Mouse (Mus musculus) midbrain, embryonic 13.5 days (tissue): ENCODE results near the gene Rem1. TPM values are rescaled to one million over a fixed set of nuclear protein-coding genes. Genes with fewer than 3 reads are reported as not detected.
"Not testable (repeated sequence)": the region's sequence is repeated elsewhere in the genome, so short reads cannot be mapped to it uniquely, and the experiment has no call there.

Experiments used
- ATAC-seq: fragments of 200-750 bp; cut with Nextera tagmentation; 2 replicates; pipeline ENCODE4 v1.8.0; 2017; ENCODE audit warnings: mild to moderate bottlenecking, moderate TSS enrichment, moderate library complexity
- H3K27ac ChIP-seq: fragments of 300-500 bp; sonication (generic); 2 replicates; pipeline ENCODE4 v1.5.1; 2015; ENCODE audit warnings: inconsistent platforms, mild to moderate bottlenecking, moderate library complexity
- H3K27me3 ChIP-seq: fragments of 300-500 bp; sonication (generic); 2 replicates; pipeline ENCODE4 v1.6.1; 2015; ENCODE audit warnings: mild to moderate bottlenecking, inconsistent platforms
- H3K36me3 ChIP-seq: fragments of 300-500 bp; sonication (generic); 2 replicates; pipeline ENCODE4 v1.6.1; 2015; ENCODE audit warnings: mild to moderate bottlenecking, inconsistent platforms
- H3K4me1 ChIP-seq: fragments of 300-500 bp; sonication (generic); replicated peaks from 2 replicates; pipeline ENCODE4 v1.6.1; 2015; ENCODE audit warnings: inconsistent platforms
- H3K4me2 ChIP-seq: fragments of 300-500 bp; sonication (generic); replicated peaks from 2 replicates; pipeline ENCODE4 v1.6.1; 2015; ENCODE audit warnings: moderate library complexity, mild to moderate bottlenecking, inconsistent platforms
- H3K4me3 ChIP-seq: fragments of 300-500 bp; sonication (generic); replicated peaks from 2 replicates; pipeline ENCODE4 v1.5.1; 2015; ENCODE audit warnings: mild to moderate bottlenecking, inconsistent platforms
- H3K9ac ChIP-seq: fragments of 300-500 bp; sonication (generic); replicated peaks from 2 replicates; pipeline ENCODE4 v1.6.1; 2015; ENCODE audit warnings: mild to moderate bottlenecking, inconsistent platforms
- H3K9me3 ChIP-seq: fragments of 300-500 bp; sonication (generic); 2 replicates; pipeline ENCODE4 v1.6.1; 2016; ENCODE audit warnings: mild to moderate bottlenecking, inconsistent platforms
- WGBS: fragments of 180-500 bp; shearing (Covaris S2); methylation state at CpG from one replicate; pipeline ENCODE4 v1.1.7; 2015; 5-methylcytosine and 5-hydroxymethylcytosine counted together
- polyA plus RNA-seq: library from polyadenylated mRNA; unstranded; fragments of >200 nt; fragmentation: Nextera tagmentation; extraction: Ambion mirVana; gene quantifications from 2 replicates; pipeline ENCODE4 v1.2.1, GENCODE M21; 2015

Gene Rem1
- polyA plus RNA-seq, 1 experiment from 2014 or later, result 0.15 TPM

- not testable (repeated sequence) for ATAC-seq, H3K27ac ChIP-seq, H3K9me3 ChIP-seq, H3K36me3 ChIP-seq, H3K27me3 ChIP-seq, H3K4me2 ChIP-seq, H3K9ac ChIP-seq, H3K4me1 ChIP-seq, H3K4me3 ChIP-seq
- WGBS, result 80% methylated on average over 3 of the region's 3 CpGs
These were observed 39.4 kb downstream of the Rem1 start for GRCm38 (mm10) chr2:152666191-152666590.

DNA sequence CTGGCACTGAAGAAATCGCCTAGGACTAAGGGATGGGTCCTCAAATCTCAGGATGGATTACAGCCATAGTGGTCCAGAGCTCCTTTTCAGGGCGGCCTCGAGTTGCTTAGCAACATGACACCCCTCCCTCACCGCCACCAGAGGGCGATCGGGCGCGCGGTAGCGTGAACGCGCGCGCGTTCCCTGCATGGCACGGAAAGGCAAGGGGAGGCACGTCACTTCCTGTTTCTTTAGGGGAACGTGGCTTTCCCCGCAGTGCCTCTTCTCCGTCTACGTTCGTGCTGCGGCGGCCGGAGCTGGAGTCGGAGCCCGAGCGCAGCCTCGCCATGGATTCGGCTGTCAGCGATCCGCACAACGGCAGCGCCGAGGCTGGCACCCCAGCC, 42.5 kb downstream of the Rem1 start, which contains the start of gene H13:
H13 (plus strand) TSS at position 206 of the 383 bp plus-strand sequence.
- Histone ChIP-seq H3K9me3 (no peaks in the 10 kb centered on the region), H3K4me1 (peaks cover 36% of the 10 kb centered on the region), H3K27ac (peak within 1 kb of the TSS; percentile 98), H3K4me3 (peak within 1 kb of the TSS; percentile 100), H3K4me2 (peak within 1 kb of the TSS; percentile 93), H3K27me3 (no peaks in the 10 kb centered on the region), H3K36me3 (peaks cover 18% of the 10 kb centered on the region), H3K9ac (peak within 1 kb of the TSS; percentile 100)
- ATAC-seq, result peak; percentile 88
- under 1% methylated on average over 35 of the region's 35 CpGs for WGBS

- H3K27ac ChIP-seq, result peak overlapping the region; percentile 98
- H3K4me2 ChIP-seq, result peak overlapping the region; percentile 93
- peaks cover 21% of the 10 kb centered on the region for H3K36me3 ChIP-seq
- no peaks in the 10 kb centered on the region for H3K9me3 ChIP-seq
- no peaks in the 10 kb centered on the region for H3K27me3 ChIP-seq
- peak overlapping the region; percentile 100 for H3K4me3 ChIP-seq
- peaks cover 39% of the 10 kb centered on the region for H3K4me1 ChIP-seq
- H3K9ac ChIP-seq, result peak overlapping the region; percentile 100
- WGBS, result under 1% methylated on average over 45 of the region's 46 CpGs
- ATAC-seq, result peak; percentile 84
These were observed 43.1 kb downstream of the Rem1 start for GRCm38 (mm10) chr2:152669639-152670484.

- Histone ChIP-seq H3K36me3 (peaks cover 34% of the 10 kb centered on the region), H3K9ac (peak overlapping the region; percentile 100), H3K9me3 (no peaks in the 10 kb centered on the region), H3K4me3 (peak overlapping the region; percentile 100), H3K27ac (peak overlapping the region; percentile 98), H3K27me3 (no peaks in the 10 kb centered on the region), H3K4me2 (peak overlapping the region; percentile 93), H3K4me1 (peaks cover 47% of the 10 kb centered on the region)
- ATAC-seq, result peak; percentile 7; the same call in 1 of the 2 replicates
- 60% methylated on average over 9 of the region's 9 CpGs for WGBS
These were observed 44.4 kb downstream of the Rem1 start for GRCm38 (mm10) chr2:152670983-152671641.

DNA sequence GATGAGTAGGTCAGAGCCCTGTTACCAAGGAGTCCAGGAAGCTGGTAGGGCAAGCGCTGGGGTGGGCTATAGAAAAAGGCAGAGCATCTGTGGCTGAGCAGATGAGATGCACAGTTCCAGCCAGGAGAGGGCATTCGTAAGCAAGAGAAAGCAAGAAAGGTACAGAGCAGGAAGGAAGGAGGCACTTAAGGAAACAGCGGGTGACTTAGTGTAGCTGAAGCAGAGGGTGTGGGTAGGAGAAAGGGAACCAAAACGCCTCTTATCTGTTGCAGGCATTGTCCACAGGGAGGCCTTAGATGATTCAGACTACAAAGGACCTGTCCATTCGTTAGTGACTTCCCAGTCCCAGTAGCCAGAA, 44.9 kb downstream of the Rem1 start:
- peak; percentile 38 for ATAC-seq
- Histone ChIP-seq H3K36me3 (peaks cover 39% of the 10 kb centered on the region), H3K27me3 (no peaks in the 10 kb centered on the region), H3K9ac (peak overlapping the region; percentile 100), H3K27ac (peak overlapping the region; percentile 98), H3K4me1 (peaks cover 47% of the 10 kb centered on the region), H3K4me3 (peak overlapping the region; percentile 100), H3K9me3 (no peaks in the 10 kb centered on the region), H3K4me2 (peak overlapping the region; percentile 93)
- WGBS, result 36% methylated on average over 5 of the region's 5 CpGs

GRCm38 (mm10) chr2:152672166-152672565, 45.4 kb downstream of the Rem1 start:
- H3K4me3 ChIP-seq, result peak overlapping the region; percentile 100
- H3K36me3 ChIP-seq, result peaks cover 44% of the 10 kb centered on the region
- H3K4me1 ChIP-seq, result peaks cover 47% of the 10 kb centered on the region
- no peaks in the 10 kb centered on the region for H3K9me3 ChIP-seq
- peak overlapping the region; percentile 100 for H3K9ac ChIP-seq
- no peak for ATAC-seq
- peak overlapping the region; percentile 35; the same call in 1 of the 2 replicates for H3K27ac ChIP-seq
- WGBS, result 87% methylated on average over 12 of the region's 12 CpGs
- H3K4me2 ChIP-seq, result peak overlapping the region; percentile 93
- no peaks in the 10 kb centered on the region for H3K27me3 ChIP-seq

DNA sequence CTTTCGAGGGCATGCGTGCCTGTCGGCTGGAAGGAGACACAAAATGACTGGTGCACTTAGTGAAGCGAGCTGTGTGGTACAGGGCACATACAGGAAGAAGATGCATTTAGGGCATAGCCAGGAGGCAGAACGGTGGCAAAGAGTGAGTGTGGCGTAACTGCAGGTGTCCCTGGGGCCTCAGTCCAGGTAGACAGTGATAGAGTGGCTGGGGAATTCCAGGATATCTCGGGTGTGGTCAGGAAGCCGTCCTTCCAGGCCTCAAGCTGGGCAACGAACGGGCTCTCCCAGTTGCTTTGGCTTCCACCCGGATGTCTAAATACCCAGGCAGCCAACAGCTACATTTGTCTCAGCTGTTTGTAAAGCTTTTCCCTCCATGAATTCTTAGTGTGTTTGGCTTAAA, 47.4 kb downstream of the Rem1 start:
- 92% methylated on average over 11 of the region's 11 CpGs for WGBS
- Histone ChIP-seq H3K9ac (no peak overlapping the region), H3K4me3 (no peak overlapping the region), H3K4me2 (no peak overlapping the region), H3K9me3 (no peaks in the 10 kb centered on the region), H3K27ac (no peak overlapping the region), H3K27me3 (no peaks in the 10 kb centered on the region), H3K4me1 (peaks cover 55% of the 10 kb centered on the region), H3K36me3 (peaks cover 61% of the 10 kb centered on the region)
- ATAC-seq, result no peak

- Histone ChIP-seq H3K4me1 (peaks cover 62% of the 10 kb centered on the region), H3K27ac (no peak overlapping the region), H3K4me2 (no peak overlapping the region), H3K36me3 (peaks cover 73% of the 10 kb centered on the region), H3K4me3 (no peak overlapping the region), H3K9me3 (no peaks in the 10 kb centered on the region), H3K9ac (no peak overlapping the region), H3K27me3 (no peaks in the 10 kb centered on the region)
- 87% methylated on average over 13 of the region's 13 CpGs for WGBS
- ATAC-seq, result no peak
These were observed 48.6 kb downstream of the Rem1 start for GRCm38 (mm10) chr2:152675252-152675791.

DNA sequence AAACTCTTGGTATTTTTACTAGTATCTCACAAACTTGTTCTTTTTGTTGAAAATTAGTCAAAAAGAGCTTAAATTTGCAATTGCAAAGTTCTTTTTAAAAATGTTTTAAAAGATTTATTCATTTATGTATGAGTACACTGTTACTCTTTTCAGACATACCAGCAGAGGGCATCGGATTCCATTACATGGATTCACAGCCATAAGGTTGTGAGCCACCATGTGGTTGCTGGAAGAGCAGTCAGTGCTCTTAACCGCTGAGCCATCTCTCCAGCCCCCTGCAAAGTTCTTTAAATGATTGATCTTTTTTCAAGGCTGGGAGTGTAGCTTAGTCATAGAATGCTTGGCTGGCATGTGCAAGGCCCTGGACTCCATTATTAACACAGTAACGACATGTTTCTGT, 51.6 kb downstream of the Rem1 start:
- WGBS, result 65% methylated on average over 3 of the region's 3 CpGs
- peaks cover 89% of the 10 kb centered on the region for H3K36me3 ChIP-seq

DNA sequence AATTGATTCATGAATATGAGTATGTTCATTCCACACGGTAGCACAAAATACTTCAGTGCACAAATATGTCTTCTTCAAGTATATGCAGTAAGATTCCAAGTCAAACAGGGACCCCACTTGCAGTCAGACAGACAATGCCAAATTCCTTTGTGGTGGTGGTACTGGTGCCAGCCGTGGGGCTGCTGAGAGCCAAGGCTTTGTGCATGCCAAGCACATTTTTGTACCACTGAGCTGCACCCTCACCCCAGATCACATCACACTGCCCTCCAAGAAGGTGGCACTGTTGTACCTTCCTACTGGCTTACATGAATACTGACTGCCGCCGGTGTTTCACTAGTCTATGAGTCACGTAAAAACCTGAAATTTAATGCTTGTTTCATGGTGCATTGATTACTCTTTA, 52.2 kb downstream of the Rem1 start:
- 97% methylated on average over 5 of the region's 5 CpGs for WGBS
- no peaks in the 10 kb centered on the region for H3K27me3 ChIP-seq

More for the DNA sequence above, 51.6 kb downstream of the Rem1 start:
- no peaks in the 10 kb centered on the region for H3K27me3 ChIP-seq
- peaks cover 33% of the 10 kb centered on the region for H3K4me1 ChIP-seq
- peak; percentile 38; the same call in 1 of the 2 replicates for ATAC-seq
- no peak overlapping the region for H3K4me3 ChIP-seq
- no peaks in the 10 kb centered on the region for H3K9me3 ChIP-seq
- no peak overlapping the region for H3K9ac ChIP-seq
- H3K27ac ChIP-seq, result no peak overlapping the region
- no peak overlapping the region for H3K4me2 ChIP-seq

GRCm38 (mm10) chr2:152679701-152680355, 53.1 kb downstream of the Rem1 start:
- 82% methylated on average over 8 of the region's 8 CpGs for WGBS
- H3K4me1 ChIP-seq, result peaks cover 23% of the 10 kb centered on the region
- no peak overlapping the region for H3K27ac ChIP-seq
- peak; percentile 34; the same call in 1 of the 2 replicates for ATAC-seq
- no peak overlapping the region for H3K4me2 ChIP-seq
- no peaks in the 10 kb centered on the region for H3K27me3 ChIP-seq
- 0 out of 2 replicates have a peak overlapping the region, but pooled peaks have one; percentile 16 for H3K9ac ChIP-seq
- H3K36me3 ChIP-seq, result peaks cover 97% of the 10 kb centered on the region
- no peaks in the 10 kb centered on the region for H3K9me3 ChIP-seq
- H3K4me3 ChIP-seq, result no peak overlapping the region

More for the DNA sequence above, 52.2 kb downstream of the Rem1 start:
- H3K27ac ChIP-seq, result no peak overlapping the region
- no peak overlapping the region for H3K4me2 ChIP-seq
- no peak for ATAC-seq
- H3K36me3 ChIP-seq, result peaks cover 94% of the 10 kb centered on the region
- peaks cover 29% of the 10 kb centered on the region for H3K4me1 ChIP-seq
- H3K9ac ChIP-seq, result no peak overlapping the region
- H3K4me3 ChIP-seq, result no peak overlapping the region
- no peaks in the 10 kb centered on the region for H3K9me3 ChIP-seq
